Mouse (Mus musculus): ENCODE measurements around the gene Gmcl1. TPM values are rescaled to one million over a fixed set of nuclear protein-coding genes. Genes with fewer than 3 reads are reported as not detected.

Gene Gmcl1
- polyA plus RNA-seq, 1 experiment from 2014 or later = 23.2 TPM

GRCm38 (mm10) chr6:86658501-86658900 lies 74.7 kb downstream of the Gmcl1 start:
- no peak for ATAC-seq (ENCODE audit: insufficient number of reproducible peaks, low FRiP score)
- H3K9ac ChIP-seq = no peak overlapping the region
- H3K27me3 ChIP-seq (replicated peaks) = no peaks in the 10 kb centered on the region
- 84% methylated on average over 3 of the region's 3 CpGs for WGBS
- peaks cover 27% of the 10 kb centered on the region for H3K36me3 ChIP-seq
- no peak overlapping the region for H3K4me2 ChIP-seq
- H3K27ac ChIP-seq (ENCODE audit: poor library complexity, severe bottlenecking) = no peak overlapping the region
- H3K4me1 ChIP-seq (replicated peaks) = peaks cover 15% of the 10 kb centered on the region
- no peak overlapping the region for H3K4me3 ChIP-seq
- no peaks in the 10 kb centered on the region for H3K9me3 ChIP-seq (replicated peaks)

- Histone ChIP-seq H3K9ac (no peak overlapping the region), H3K4me1 (replicated peaks) (peaks cover 15% of the 10 kb centered on the region), H3K27ac (ENCODE audit: poor library complexity, severe bottlenecking) (no peak overlapping the region), H3K27me3 (replicated peaks) (no peaks in the 10 kb centered on the region), H3K9me3 (replicated peaks) (no peaks in the 10 kb centered on the region), H3K36me3 (peaks cover 43% of the 10 kb centered on the region), H3K4me3 (no peak overlapping the region), H3K4me2 (no peak overlapping the region)
- ATAC-seq (ENCODE audit: insufficient number of reproducible peaks, low FRiP score) = no peak
- 73% methylated on average over 9 of the region's 9 CpGs for WGBS
Observed at GRCm38 (mm10) chr6:86654270-86654916, 78.8 kb downstream of the Gmcl1 start.

GRCm38 (mm10) chr6:86653026-86653425 lies 80.2 kb downstream of the Gmcl1 start:
- Histone ChIP-seq H3K4me3 (no peak overlapping the region), H3K4me2 (no peak overlapping the region), H3K4me1 (replicated peaks) (peaks cover 15% of the 10 kb centered on the region), H3K27ac (ENCODE audit: poor library complexity, severe bottlenecking) (no peak overlapping the region), H3K36me3 (peaks cover 51% of the 10 kb centered on the region), H3K27me3 (replicated peaks) (no peaks in the 10 kb centered on the region), H3K9ac (no peak overlapping the region), H3K9me3 (replicated peaks) (no peaks in the 10 kb centered on the region)
- ATAC-seq (ENCODE audit: insufficient number of reproducible peaks, low FRiP score) = no peak
- 87% methylated on average over 6 of the region's 6 CpGs for WGBS

- ATAC-seq (ENCODE audit: insufficient number of reproducible peaks, low FRiP score) = no peak
- no peak overlapping the region for H3K4me3 ChIP-seq
- peaks cover 28% of the 10 kb centered on the region for H3K36me3 ChIP-seq
- H3K27ac ChIP-seq (ENCODE audit: poor library complexity, severe bottlenecking) = no peak overlapping the region
- WGBS = 75% methylated on average over 7 of the region's 7 CpGs
- 0 out of 2 replicates have a peak, but pooled peaks cover 10% of the 10 kb centered on the region for H3K4me1 ChIP-seq (replicated peaks)
- no peaks in the 10 kb centered on the region for H3K9me3 ChIP-seq (replicated peaks)
- H3K27me3 ChIP-seq (replicated peaks) = no peaks in the 10 kb centered on the region
- H3K4me2 ChIP-seq = no peak overlapping the region
- H3K9ac ChIP-seq = no peak overlapping the region
Observed at GRCm38 (mm10) chr6:86646143-86646542, 87.0 kb downstream of the Gmcl1 start.

GRCm38 (mm10) chr6:86645551-86645950 lies 87.6 kb downstream of the Gmcl1 start:
- ATAC-seq (ENCODE audit: insufficient number of reproducible peaks, low FRiP score) = no peak
- H3K4me2 ChIP-seq = no peak overlapping the region

GRCm38 (mm10) chr6:86644775-86645400 lies 88.3 kb downstream of the Gmcl1 start:
- 79% methylated on average over 3 of the region's 3 CpGs for WGBS
- Histone ChIP-seq H3K27me3 (replicated peaks) (no peaks in the 10 kb centered on the region), H3K4me1 (replicated peaks) (0 out of 2 replicates have a peak, but pooled peaks cover 10% of the 10 kb centered on the region), H3K27ac (ENCODE audit: poor library complexity, severe bottlenecking) (no peak overlapping the region), H3K9ac (no peak overlapping the region), H3K9me3 (replicated peaks) (no peaks in the 10 kb centered on the region), H3K4me2 (no peak overlapping the region), H3K36me3 (peaks cover 16% of the 10 kb centered on the region), H3K4me3 (no peak overlapping the region)
- no peak for ATAC-seq (ENCODE audit: insufficient number of reproducible peaks, low FRiP score)

More at GRCm38 (mm10) chr6:86645551-86645950, 87.6 kb downstream of the Gmcl1 start:
- Histone ChIP-seq H3K36me3 (peaks cover 23% of the 10 kb centered on the region), H3K4me3 (no peak overlapping the region), H3K27ac (ENCODE audit: poor library complexity, severe bottlenecking) (no peak overlapping the region), H3K27me3 (replicated peaks) (no peaks in the 10 kb centered on the region), H3K4me1 (replicated peaks) (0 out of 2 replicates have a peak, but pooled peaks cover 10% of the 10 kb centered on the region), H3K9me3 (replicated peaks) (no peaks in the 10 kb centered on the region), H3K9ac (no peak overlapping the region)
- 63% methylated on average over 4 of the region's 4 CpGs for WGBS

Other genes starting within 250 kb of the Gmcl1 start
- 415 and 416 TPM in 2 replicates for gene Pcbp1, start 207.1 kb downstream of the Gmcl1 start, polyA plus RNA-seq (2016; fragmentation: Nextera tagmentation; extraction: Ambion mirVana)
- 0.10 and 0.12 TPM in 2 replicates for gene Asprv1, start 105.2 kb downstream of the Gmcl1 start, polyA plus RNA-seq (2016; fragmentation: Nextera tagmentation; extraction: Ambion mirVana)
- gene Mxd1, start 64.2 kb downstream of the Gmcl1 start, polyA plus RNA-seq (2016; fragmentation: Nextera tagmentation; extraction: Ambion mirVana) = 14.1 and 14.4 TPM in 2 replicates
- 91.4 and 95.4 TPM in 2 replicates for gene Snrnp27, start 48.9 kb downstream of the Gmcl1 start, polyA plus RNA-seq (2016; fragmentation: Nextera tagmentation; extraction: Ambion mirVana)
- 15.3 and 17.6 TPM in 2 replicates for gene Anxa4, start 60.2 kb upstream of the Gmcl1 start, polyA plus RNA-seq (2016; fragmentation: Nextera tagmentation; extraction: Ambion mirVana)
- gene Aak1, start 116.1 kb upstream of the Gmcl1 start, polyA plus RNA-seq (2016; fragmentation: Nextera tagmentation; extraction: Ambion mirVana) = 33.5 and 36.2 TPM in 2 replicates

All from heart, embryonic 12.5 days (tissue).